In genomic region chr19:5422895-5423443, GRCm38 (mm10) we compare ENCODE assay signal across 8 mouse cellular contexts. TPM values are rescaled to one million over a fixed set of nuclear protein-coding genes. Genes with fewer than 3 reads are reported as not detected.
A peak's percentile ranks its signal among the peaks of the same experiment; 100 is the strongest.
DNase-seq lines count a peak whose midpoint lies in the region; ATAC-seq and TF ChIP-seq lines count a peak whose summit lies in the region.

No protein-coding gene starts in this region.

- no peaks in the 10 kb centered on the region for H3K9me3 ChIP-seq in heart, embryonic 12.5 days (replicated peaks)
- H3K9me3 ChIP-seq in ES-E14 (ENCODE audit: control insufficient read depth, insufficient read depth, low read depth, low read length), result no peaks in the 10 kb centered on the region
- no peaks in the 10 kb centered on the region for H3K9me3 ChIP-seq in forebrain, embryonic 14.5 days (replicated peaks; ENCODE audit: control insufficient read depth, low read length)
- H3K9me3 ChIP-seq in liver, embryonic 12.5 days (replicated peaks), result no peaks in the 10 kb centered on the region

- H3K27me3 ChIP-seq in heart, embryonic 12.5 days (replicated peaks), result no peaks in the 10 kb centered on the region
- no peaks in the 10 kb centered on the region for H3K27me3 ChIP-seq in forebrain, embryonic 14.5 days (replicated peaks; ENCODE audit: control insufficient read depth, insufficient read depth, low read length)
- H3K27me3 ChIP-seq in liver, embryonic 12.5 days (replicated peaks), result no peaks in the 10 kb centered on the region

- H3K9ac ChIP-seq in heart, embryonic 12.5 days, result peak overlapping the region; percentile 91
- peak overlapping the region; percentile 85; the same call in 1 of the 2 replicates for H3K9ac ChIP-seq in ES-E14 (ENCODE audit: insufficient read depth, low read depth, low read length, poor library complexity, severe bottlenecking)
- peak overlapping the region; percentile 84; the same call in 1 of the 2 replicates for H3K9ac ChIP-seq in forebrain, embryonic 14.5 days (ENCODE audit: low read length)
- peak overlapping the region; percentile 90; the same call in 1 of the 2 replicates for H3K9ac ChIP-seq in liver, embryonic 12.5 days

- no peak overlapping the region for H3K27ac ChIP-seq in heart, embryonic 12.5 days (ENCODE audit: poor library complexity, severe bottlenecking)
- H3K27ac ChIP-seq in ES-E14 (ENCODE audit: insufficient read depth, low read depth, low read length, poor library complexity, severe bottlenecking), result no peak overlapping the region
- no peak overlapping the region for H3K27ac ChIP-seq in forebrain, embryonic 14.5 days (ENCODE audit: low read depth, low read length)
- no peak overlapping the region for H3K27ac ChIP-seq in liver, embryonic 12.5 days

- ATAC-seq in heart, embryonic 12.5 days (ENCODE audit: insufficient number of reproducible peaks, low FRiP score), result no peak
- no peak for ATAC-seq in forebrain, embryonic 14.5 days
- ATAC-seq in liver, embryonic 12.5 days, result no peak
- no peak for ATAC-seq in granulocyte monocyte progenitor cell, adult 5-6 weeks (replicated peaks; ENCODE audit: poor library complexity, severe bottlenecking)

- peaks cover 29% of the 10 kb centered on the region for H3K4me1 ChIP-seq in heart, embryonic 12.5 days (replicated peaks)
- peaks cover 6 to 14% of the 10 kb centered on the region in 2 experiments; a peak in 3 of 4 replicates for H3K4me1 ChIP-seq in ES-E14 (ENCODE audit: control insufficient read depth in 2 of 2, insufficient read depth in 2 of 2, low read length in 2 of 2, poor library complexity in 1 of 2)
- H3K4me1 ChIP-seq in forebrain, embryonic 14.5 days (ENCODE audit: control insufficient read depth, insufficient read depth, low read length), result peaks cover 16% of the 10 kb centered on the region
- H3K4me1 ChIP-seq in liver, embryonic 12.5 days, result peaks cover 44% of the 10 kb centered on the region

- DNase-seq in heart, adult 9 months (ENCODE audit: low spot score in 2 of 2), result no peak
- DNase-seq in ES-E14 (ENCODE audit: low read depth, low spot score), result no peak
- DNase-seq in forebrain, embryonic 14.5 days (ENCODE audit: low spot score), result no peak
- no peak for DNase-seq in embryo, embryonic 9.5 days (ENCODE audit: extremely low spot score)
- DNase-seq in layer of hippocampus, postnatal 10 days (ENCODE audit: low spot score in 2 of 2), result no peak

- WGBS in heart, embryonic 12.5 days, result 85% methylated on average over 9 of the region's 9 CpGs
- WGBS in forebrain, embryonic 14.5 days, result 76% methylated on average over 9 of the region's 9 CpGs
- 81% methylated on average over 9 of the region's 9 CpGs for WGBS in liver, embryonic 12.5 days (ENCODE audit: insufficient replicate concordance)

- H3K36me3 ChIP-seq in heart, embryonic 12.5 days, result peaks cover 57% of the 10 kb centered on the region
- peaks cover 22% of the 10 kb centered on the region; the same call in 1 of the 2 replicates for H3K36me3 ChIP-seq in ES-E14 (ENCODE audit: control insufficient read depth, insufficient read depth, low read length, poor library complexity, severe bottlenecking)
- peaks cover 38% of the 10 kb centered on the region for H3K36me3 ChIP-seq in forebrain, embryonic 14.5 days (ENCODE audit: control insufficient read depth, insufficient read depth, low read length)
- H3K36me3 ChIP-seq in liver, embryonic 12.5 days, result peaks cover 58% of the 10 kb centered on the region

- in situ Hi-C loops in ES-E14 (cut with MboI; ENCODE audit: low sequenced_read_pairs in 2 of 2, unreplicated experiment in 2 of 2), result no loop called here

- H3K4me2 ChIP-seq in heart, embryonic 12.5 days, result peak overlapping the region; percentile 94
- peak overlapping the region; percentile 71 for H3K4me2 ChIP-seq in forebrain, embryonic 14.5 days (ENCODE audit: low read length)
- H3K4me2 ChIP-seq in liver, embryonic 12.5 days, result peak overlapping the region; percentile 95

- peak overlapping the region; percentile 89; the same call in 1 of the 2 replicates for H3K4me3 ChIP-seq in heart, embryonic 12.5 days
- no peak overlapping the region for H3K4me3 ChIP-seq in ES-E14 (ENCODE audit: insufficient read depth in 1 of 2, low read depth in 1 of 2, low read length in 2 of 2, poor library complexity in 1 of 2, severe bottlenecking in 1 of 2)
- no peak overlapping the region for H3K4me3 ChIP-seq in forebrain, embryonic 14.5 days (ENCODE audit: low read depth, low read length)
- H3K4me3 ChIP-seq in liver, embryonic 12.5 days, result peak overlapping the region; percentile 78; the same call in 1 of the 2 replicates

TF ChIP-seq in ES-E14, 5 proteins besides CTCF, POLR2A, EP300 and RAD21:
- no peak for TF ChIP-seq MAFK (IDR thresholded peaks at IDR 0.05; ENCODE audit: insufficient read depth, low read depth, low read length)
- TF ChIP-seq ZNF384 (IDR thresholded peaks at IDR 0.05; ENCODE audit: low read depth, low read length), result no peak
- no peak for TF ChIP-seq ZC3H11A (IDR thresholded peaks at IDR 0.05; ENCODE audit: borderline replicate concordance, low read depth, low read length)
- TF ChIP-seq CHD2 (IDR thresholded peaks at IDR 0.05; ENCODE audit: low read depth, low read length), result no peak
- no peak for TF ChIP-seq HCFC1 (IDR thresholded peaks at IDR 0.05; ENCODE audit: borderline replicate concordance, insufficient read depth, low read length)
TF ChIP-seq in ES-E14: peak in this region for 0.

RNA-seq across cellular contexts. Expression of gene Drap1, which starts 1.8 kb away (rescaled TPM):
- polyA plus RNA-seq in heart, embryonic 12.5 days (2016; fragmentation: Nextera tagmentation; extraction: Ambion mirVana), result 190 and 194 TPM in 2 replicates
- total RNA-seq in ES-E14 (2012; rRNA removed), result 121 and 124 TPM in 2 replicates
- polyA plus RNA-seq in forebrain, embryonic 14.5 days (2014; fragmentation: Nextera tagmentation; extraction: Ambion mirVana), result 255 and 263 TPM in 2 replicates
- 108 TPM in 2 replicates for polyA plus RNA-seq in liver, embryonic 12.5 days (2016; fragmentation: Nextera tagmentation; extraction: Ambion mirVana)
- 160 and 218 TPM in 2 replicates for total RNA-seq in granulocyte monocyte progenitor cell, adult 5-6 weeks (2014; fragmentation: Nextera tagmentation)
- total RNA-seq in granulocyte monocyte progenitor cell, adult 5-6 weeks (2017), result 119 and 145 TPM in 2 replicates
- total RNA-seq in layer of hippocampus, postnatal 10 days (2021), result 100 to 1,000 TPM; 234 to 244 TPM

RNA-seq across cellular contexts. Expression of gene AI837181, which starts 2.0 kb away (rescaled TPM):
- polyA plus RNA-seq in heart, embryonic 12.5 days (2016; fragmentation: Nextera tagmentation; extraction: Ambion mirVana), result 38.8 and 39.5 TPM in 2 replicates
- 13.8 and 13.9 TPM in 2 replicates for total RNA-seq in ES-E14 (2012; rRNA removed)
- 36.7 and 46.9 TPM in 2 replicates for polyA plus RNA-seq in forebrain, embryonic 14.5 days (2014; fragmentation: Nextera tagmentation; extraction: Ambion mirVana)
- 21.8 and 24.0 TPM in 2 replicates for polyA plus RNA-seq in liver, embryonic 12.5 days (2016; fragmentation: Nextera tagmentation; extraction: Ambion mirVana)
- 30.1 and 32.7 TPM in 2 replicates for total RNA-seq in granulocyte monocyte progenitor cell, adult 5-6 weeks (2014; fragmentation: Nextera tagmentation)
- 10.9 and 12.2 TPM in 2 replicates for total RNA-seq in granulocyte monocyte progenitor cell, adult 5-6 weeks (2017)
- 10 to 100 TPM; 55.7 to 57.5 TPM for total RNA-seq in layer of hippocampus, postnatal 10 days (2021)

RNA-seq across cellular contexts. Expression of gene Tsga10ip, which starts 20.6 kb away (rescaled TPM):
- 1.7 and 1.8 TPM in 2 replicates for polyA plus RNA-seq in heart, embryonic 12.5 days (2016; fragmentation: Nextera tagmentation; extraction: Ambion mirVana)
- total RNA-seq in ES-E14 (2012; rRNA removed), result 1.5 and 2.7 TPM in 2 replicates
- not detected in 2 replicates for polyA plus RNA-seq in forebrain, embryonic 14.5 days (2014; fragmentation: Nextera tagmentation; extraction: Ambion mirVana)
- polyA plus RNA-seq in liver, embryonic 12.5 days (2016; fragmentation: Nextera tagmentation; extraction: Ambion mirVana), result 0.22 TPM in 1 of 2 replicates, not detected in the other
- total RNA-seq in granulocyte monocyte progenitor cell, adult 5-6 weeks (2014; fragmentation: Nextera tagmentation), result not detected in 2 replicates
- total RNA-seq in granulocyte monocyte progenitor cell, adult 5-6 weeks (2017), result 1.9 TPM in 1 of 2 replicates, not detected in the other
- under 1 TPM in 1 of 2 experiments, not detected in 1; 0.85 TPM for total RNA-seq in layer of hippocampus, postnatal 10 days (2021)

RNA-seq across cellular contexts. Expression of gene Fosl1, which starts 24.4 kb away (rescaled TPM):
- polyA plus RNA-seq in heart, embryonic 12.5 days (2016; fragmentation: Nextera tagmentation; extraction: Ambion mirVana), result not detected in 2 replicates
- total RNA-seq in ES-E14 (2012; rRNA removed), result 1.0 and 3.0 TPM in 2 replicates
- not detected in 2 replicates for polyA plus RNA-seq in forebrain, embryonic 14.5 days (2014; fragmentation: Nextera tagmentation; extraction: Ambion mirVana)
- polyA plus RNA-seq in liver, embryonic 12.5 days (2016; fragmentation: Nextera tagmentation; extraction: Ambion mirVana), result not detected in 2 replicates
- total RNA-seq in granulocyte monocyte progenitor cell, adult 5-6 weeks (2014; fragmentation: Nextera tagmentation), result 0.32 TPM in 1 of 2 replicates, not detected in the other
- total RNA-seq in granulocyte monocyte progenitor cell, adult 5-6 weeks (2017), result 0.57 TPM in 1 of 2 replicates, not detected in the other
- not detected for total RNA-seq in layer of hippocampus, postnatal 10 days (2021)

RNA-seq across cellular contexts. Expression of gene Sart1, which starts 34.5 kb away (rescaled TPM):
- polyA plus RNA-seq in heart, embryonic 12.5 days (2016; fragmentation: Nextera tagmentation; extraction: Ambion mirVana), result 61.6 and 63.9 TPM in 2 replicates
- total RNA-seq in ES-E14 (2012; rRNA removed), result 111 and 118 TPM in 2 replicates
- polyA plus RNA-seq in forebrain, embryonic 14.5 days (2014; fragmentation: Nextera tagmentation; extraction: Ambion mirVana), result 58.3 and 64.2 TPM in 2 replicates
- polyA plus RNA-seq in liver, embryonic 12.5 days (2016; fragmentation: Nextera tagmentation; extraction: Ambion mirVana), result 69.9 and 72.5 TPM in 2 replicates
- total RNA-seq in granulocyte monocyte progenitor cell, adult 5-6 weeks (2014; fragmentation: Nextera tagmentation), result 86.2 and 138 TPM in 2 replicates
- total RNA-seq in granulocyte monocyte progenitor cell, adult 5-6 weeks (2017), result 63.2 and 78.7 TPM in 2 replicates
- total RNA-seq in layer of hippocampus, postnatal 10 days (2021), result 10 to 100 TPM; 84.3 to 95.6 TPM

Comparison
In these comparisons a context has a peak if more than half of its experiments do, and no peak if none do; other contexts are left out.
1. H3K4me3 ChIP-seq: peak in heart, embryonic 12.5 days (single experiment) and liver, embryonic 12.5 days (single experiment); none in ES-E14 (0 of 2) and forebrain, embryonic 14.5 days (single experiment).
2. Peak in every context shown above with its lines, with median percentiles within 50 percentile points of each other: H3K4me2 ChIP-seq and H3K9ac ChIP-seq.